Mouse (Mus musculus): ENCODE results near the gene Syndig1. TPM values are rescaled to one million over a fixed set of nuclear protein-coding genes. Genes with fewer than 3 reads are reported as not detected.

Syndig1 gene
- polyA plus RNA-seq, 1 experiment from 2014 or later, result 19.5 TPM

GRCm38 (mm10) chr2:149861002-149861401, 32.0 kb downstream of the Syndig1 start:
- Histone ChIP-seq H3K4me1 (ENCODE audit: control insufficient read depth, insufficient read depth, low read length) (no peaks in the 10 kb centered on the region), H3K4me2 (ENCODE audit: low read length) (no peak overlapping the region), H3K9ac (replicated peaks; ENCODE audit: low read length) (no peak overlapping the region), H3K9me3 (ENCODE audit: control insufficient read depth, low read length) (no peaks in the 10 kb centered on the region), H3K4me3 (replicated peaks; ENCODE audit: low read depth, low read length) (no peak overlapping the region), H3K36me3 (ENCODE audit: control insufficient read depth, insufficient read depth, low read length) (no peaks in the 10 kb centered on the region), H3K27ac (replicated peaks; ENCODE audit: low read depth, low read length) (no peak overlapping the region), H3K27me3 (ENCODE audit: control insufficient read depth, insufficient read depth, low read length) (no peaks in the 10 kb centered on the region)
- 92% methylated on average over 3 of the region's 3 CpGs for WGBS
- DNase-seq, result no peak
- no peak for ATAC-seq (ENCODE audit: low FRiP score, low TSS enrichment)

GRCm38 (mm10) chr2:149865914-149866435, 37.0 kb downstream of the Syndig1 start:
- Histone ChIP-seq H3K4me2 (ENCODE audit: low read length) (no peak overlapping the region), H3K27me3 (ENCODE audit: control insufficient read depth, insufficient read depth, low read length) (no peaks in the 10 kb centered on the region), H3K36me3 (ENCODE audit: control insufficient read depth, insufficient read depth, low read length) (no peaks in the 10 kb centered on the region), H3K4me1 (ENCODE audit: control insufficient read depth, insufficient read depth, low read length) (no peaks in the 10 kb centered on the region), H3K9me3 (ENCODE audit: control insufficient read depth, low read length) (no peaks in the 10 kb centered on the region), H3K4me3 (replicated peaks; ENCODE audit: low read depth, low read length) (no peak overlapping the region), H3K9ac (replicated peaks; ENCODE audit: low read length) (no peak overlapping the region), H3K27ac (replicated peaks; ENCODE audit: low read depth, low read length) (no peak overlapping the region)
- ATAC-seq (ENCODE audit: low FRiP score, low TSS enrichment) (no peak), DNase-seq (no peak)
- WGBS, result 73% methylated on average over 5 of the region's 5 CpGs

- DNase-seq, result peak; percentile 23
- H3K4me3 ChIP-seq (replicated peaks; ENCODE audit: low read depth, low read length), result no peak overlapping the region
- H3K4me1 ChIP-seq (ENCODE audit: control insufficient read depth, insufficient read depth, low read length), result no peaks in the 10 kb centered on the region
- no peak overlapping the region for H3K4me2 ChIP-seq (ENCODE audit: low read length)
- H3K9ac ChIP-seq (replicated peaks; ENCODE audit: low read length), result no peak overlapping the region
- no peak for ATAC-seq (ENCODE audit: low FRiP score, low TSS enrichment)
- H3K9me3 ChIP-seq (ENCODE audit: control insufficient read depth, low read length), result no peaks in the 10 kb centered on the region
- 73% methylated on average over 2 of the region's 2 CpGs for WGBS
- no peaks in the 10 kb centered on the region for H3K36me3 ChIP-seq (ENCODE audit: control insufficient read depth, insufficient read depth, low read length)
- no peaks in the 10 kb centered on the region for H3K27me3 ChIP-seq (ENCODE audit: control insufficient read depth, insufficient read depth, low read length)
- H3K27ac ChIP-seq (replicated peaks; ENCODE audit: low read depth, low read length), result no peak overlapping the region
Observed at GRCm38 (mm10) chr2:149870496-149870895, 41.5 kb downstream of the Syndig1 start.

GRCm38 (mm10) chr2:149872496-149872895, 43.5 kb downstream of the Syndig1 start:
- Histone ChIP-seq H3K36me3 (ENCODE audit: control insufficient read depth, insufficient read depth, low read length) (no peaks in the 10 kb centered on the region), H3K27ac (replicated peaks; ENCODE audit: low read depth, low read length) (no peak overlapping the region), H3K4me3 (replicated peaks; ENCODE audit: low read depth, low read length) (no peak overlapping the region), H3K27me3 (ENCODE audit: control insufficient read depth, insufficient read depth, low read length) (no peaks in the 10 kb centered on the region), H3K9me3 (ENCODE audit: control insufficient read depth, low read length) (no peaks in the 10 kb centered on the region), H3K4me2 (ENCODE audit: low read length) (no peak overlapping the region), H3K4me1 (ENCODE audit: control insufficient read depth, insufficient read depth, low read length) (no peaks in the 10 kb centered on the region), H3K9ac (replicated peaks; ENCODE audit: low read length) (no peak overlapping the region)
- no peak for ATAC-seq (ENCODE audit: low FRiP score, low TSS enrichment)
- 91% methylated on average over 4 of the region's 4 CpGs for WGBS
- DNase-seq, result no peak

- WGBS, result 98% methylated on average over 3 of the region's 3 CpGs
- Histone ChIP-seq H3K27me3 (ENCODE audit: control insufficient read depth, insufficient read depth, low read length) (no peaks in the 10 kb centered on the region), H3K4me2 (ENCODE audit: low read length) (no peak overlapping the region), H3K4me3 (replicated peaks; ENCODE audit: low read depth, low read length) (no peak overlapping the region), H3K9ac (replicated peaks; ENCODE audit: low read length) (no peak overlapping the region), H3K27ac (replicated peaks; ENCODE audit: low read depth, low read length) (no peak overlapping the region), H3K36me3 (ENCODE audit: control insufficient read depth, insufficient read depth, low read length) (no peaks in the 10 kb centered on the region), H3K4me1 (ENCODE audit: control insufficient read depth, insufficient read depth, low read length) (no peaks in the 10 kb centered on the region), H3K9me3 (ENCODE audit: control insufficient read depth, low read length) (no peaks in the 10 kb centered on the region)
- no peak for DNase-seq
- ATAC-seq (ENCODE audit: low FRiP score, low TSS enrichment), result no peak
Observed at GRCm38 (mm10) chr2:149873346-149873745, 44.3 kb downstream of the Syndig1 start.

GRCm38 (mm10) chr2:149877954-149878353, 48.9 kb downstream of the Syndig1 start:
- WGBS, result 77% methylated on average over 2 of the region's 2 CpGs
- no peaks in the 10 kb centered on the region for H3K4me1 ChIP-seq (ENCODE audit: control insufficient read depth, insufficient read depth, low read length)

GRCm38 (mm10) chr2:149887634-149888033, 58.6 kb downstream of the Syndig1 start:
- ATAC-seq (ENCODE audit: low FRiP score, low TSS enrichment) (no peak), DNase-seq (no peak)
- no peak overlapping the region for H3K9ac ChIP-seq (replicated peaks; ENCODE audit: low read length)
- H3K27ac ChIP-seq (replicated peaks; ENCODE audit: low read depth, low read length), result no peak overlapping the region
- H3K4me3 ChIP-seq (replicated peaks; ENCODE audit: low read depth, low read length), result no peak overlapping the region
- peaks cover 2% of the 10 kb centered on the region for H3K4me1 ChIP-seq (ENCODE audit: control insufficient read depth, insufficient read depth, low read length)
- H3K4me2 ChIP-seq (ENCODE audit: low read length), result no peak overlapping the region
- no peaks in the 10 kb centered on the region for H3K36me3 ChIP-seq (ENCODE audit: control insufficient read depth, insufficient read depth, low read length)
- peaks cover 4% of the 10 kb centered on the region; the same call in 1 of the 2 replicates for H3K9me3 ChIP-seq (ENCODE audit: control insufficient read depth, low read length)
- no peaks in the 10 kb centered on the region for H3K27me3 ChIP-seq (ENCODE audit: control insufficient read depth, insufficient read depth, low read length)

More at GRCm38 (mm10) chr2:149877954-149878353, 48.9 kb downstream of the Syndig1 start:
- no peak overlapping the region for H3K27ac ChIP-seq (replicated peaks; ENCODE audit: low read depth, low read length)
- no peaks in the 10 kb centered on the region for H3K9me3 ChIP-seq (ENCODE audit: control insufficient read depth, low read length)
- no peak overlapping the region for H3K4me3 ChIP-seq (replicated peaks; ENCODE audit: low read depth, low read length)
- H3K4me2 ChIP-seq (ENCODE audit: low read length), result no peak overlapping the region
- H3K9ac ChIP-seq (replicated peaks; ENCODE audit: low read length), result no peak overlapping the region
- H3K36me3 ChIP-seq (ENCODE audit: control insufficient read depth, insufficient read depth, low read length), result no peaks in the 10 kb centered on the region
- H3K27me3 ChIP-seq (ENCODE audit: control insufficient read depth, insufficient read depth, low read length), result no peaks in the 10 kb centered on the region
- no peak for ATAC-seq (ENCODE audit: low FRiP score, low TSS enrichment)
- DNase-seq, result no peak

GRCm38 (mm10) chr2:149891647-149892046, 62.6 kb downstream of the Syndig1 start:
- no peak overlapping the region for H3K4me3 ChIP-seq (replicated peaks; ENCODE audit: low read depth, low read length)
- no peak overlapping the region for H3K9ac ChIP-seq (replicated peaks; ENCODE audit: low read length)
- ATAC-seq (ENCODE audit: low FRiP score, low TSS enrichment) (no peak), DNase-seq (peak; percentile 28)
- peaks cover 5% of the 10 kb centered on the region for H3K4me1 ChIP-seq (ENCODE audit: control insufficient read depth, insufficient read depth, low read length)
- 5% methylated on average over 2 of the region's 2 CpGs for WGBS
- H3K27me3 ChIP-seq (ENCODE audit: control insufficient read depth, insufficient read depth, low read length), result no peaks in the 10 kb centered on the region
- H3K36me3 ChIP-seq (ENCODE audit: control insufficient read depth, insufficient read depth, low read length), result no peaks in the 10 kb centered on the region
- no peaks in the 10 kb centered on the region for H3K9me3 ChIP-seq (ENCODE audit: control insufficient read depth, low read length)
- H3K4me2 ChIP-seq (ENCODE audit: low read length), result no peak overlapping the region
- H3K27ac ChIP-seq (replicated peaks; ENCODE audit: low read depth, low read length), result no peak overlapping the region

- Histone ChIP-seq H3K27me3 (ENCODE audit: control insufficient read depth, insufficient read depth, low read length) (no peaks in the 10 kb centered on the region), H3K9ac (replicated peaks; ENCODE audit: low read length) (no peak overlapping the region), H3K4me1 (ENCODE audit: control insufficient read depth, insufficient read depth, low read length) (peaks cover 5% of the 10 kb centered on the region), H3K9me3 (ENCODE audit: control insufficient read depth, low read length) (no peaks in the 10 kb centered on the region), H3K4me3 (replicated peaks; ENCODE audit: low read depth, low read length) (no peak overlapping the region), H3K4me2 (ENCODE audit: low read length) (no peak overlapping the region), H3K36me3 (ENCODE audit: control insufficient read depth, insufficient read depth, low read length) (no peaks in the 10 kb centered on the region), H3K27ac (replicated peaks; ENCODE audit: low read depth, low read length) (no peak overlapping the region)
- WGBS, result 80% methylated on average over 2 of the region's 2 CpGs
- DNase-seq, result no peak
- ATAC-seq (ENCODE audit: low FRiP score, low TSS enrichment), result no peak
Observed at GRCm38 (mm10) chr2:149896337-149896736, 67.3 kb downstream of the Syndig1 start.

Data from midbrain, embryonic 14.5 days (tissue).